Mouse (Mus musculus): Measurements from ENCODE around the gene Gm4763.

- TF ChIP-seq CTCF (IDR thresholded peaks at IDR 0.05; ENCODE audit: low read depth, low read length), result no peak
- no peak for TF ChIP-seq POLR2A (IDR thresholded peaks at IDR 0.05; ENCODE audit: borderline replicate concordance, low read depth, low read length)
Measured at GRCm38 (mm10) chr7:24773942-24774535, 47.3 kb upstream of the Gm4763 start.
